Mouse (Mus musculus) c-Kit-positive CD71-positive TER-119-positive erythroid progenitor cells, embryonic 14.5 days (primary cell): ENCODE measurements around the gene Edn2.

ENCODE experiments used
- DNase-seq: peaks from one replicate; pipeline ENCODE4 v3.0.0-alpha.2; 2013; ENCODE audit warnings: low spot score

Gene Edn2

DNA sequence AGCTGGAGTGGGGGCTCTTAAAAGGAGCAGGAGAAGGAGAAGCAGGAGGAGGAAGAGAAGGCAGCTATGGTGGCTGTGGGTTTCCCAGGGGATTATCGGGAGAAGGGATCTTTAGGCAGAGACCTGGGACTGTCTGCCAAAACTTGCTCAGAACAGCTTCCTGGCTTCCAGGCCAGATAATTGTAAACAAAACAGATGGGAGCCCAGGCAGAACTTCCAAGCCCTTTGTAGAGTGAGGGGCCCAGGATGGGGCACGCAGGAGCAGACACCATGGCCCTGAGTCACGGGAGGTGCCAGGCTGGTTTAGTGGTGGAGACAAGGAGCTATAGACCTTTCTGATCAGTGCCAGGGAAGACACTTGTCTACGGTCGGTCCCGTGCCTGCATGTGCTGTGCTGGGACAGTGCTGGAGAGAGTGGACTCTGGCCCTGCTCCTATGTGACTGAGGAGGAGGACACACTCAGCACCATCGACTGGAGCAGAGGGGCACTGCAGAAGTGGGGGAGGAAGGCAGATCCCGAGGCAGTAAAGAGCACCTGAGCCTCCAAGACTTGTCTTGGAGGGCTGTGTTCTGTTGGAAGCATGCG, 43.4 kb downstream of the Edn2 start:
- no peak for DNase-seq

DNA sequence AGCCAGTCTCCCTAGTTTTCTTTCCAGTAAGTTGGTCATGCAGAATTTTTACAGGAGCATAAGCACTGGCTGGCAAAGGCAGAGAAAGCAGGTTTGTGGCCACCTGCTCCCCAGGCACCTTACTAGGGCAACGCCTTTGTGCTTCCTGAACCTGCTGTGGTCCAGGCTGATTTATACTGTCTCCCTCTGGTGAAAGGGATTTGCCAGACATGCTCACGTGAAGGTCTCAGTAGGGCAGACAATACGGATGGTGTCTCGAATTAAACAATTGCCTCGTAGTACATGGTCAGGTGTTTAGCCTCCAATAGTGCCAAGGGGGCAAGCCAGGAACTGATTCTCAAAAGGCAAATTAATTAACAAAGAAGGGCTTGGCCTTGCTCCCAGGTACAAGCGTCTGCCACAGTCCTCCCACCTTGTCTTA, 45.5 kb downstream of the Edn2 start:
- DNase-seq: no peak

DNA sequence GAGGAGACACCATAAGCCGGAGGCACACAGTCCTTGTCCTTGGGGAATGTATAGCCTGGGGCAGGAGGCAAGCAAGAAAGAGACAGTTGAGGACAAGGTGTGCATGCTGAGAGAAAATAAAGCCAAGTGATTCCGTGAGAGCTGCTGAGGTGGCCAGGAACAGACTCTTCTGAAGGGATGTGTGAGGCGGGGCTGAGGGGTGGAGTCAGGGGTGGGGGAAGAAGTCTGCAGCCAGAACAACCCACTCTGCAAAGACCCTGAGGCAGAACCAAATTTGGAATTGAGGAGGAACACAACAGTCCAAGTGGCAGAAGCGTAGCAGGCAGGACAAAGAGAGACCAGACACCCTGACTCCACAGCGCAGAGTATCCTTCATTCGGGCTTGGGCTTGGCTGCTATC, 51.1 kb downstream of the Edn2 start:
- DNase-seq: no peak

DNA sequence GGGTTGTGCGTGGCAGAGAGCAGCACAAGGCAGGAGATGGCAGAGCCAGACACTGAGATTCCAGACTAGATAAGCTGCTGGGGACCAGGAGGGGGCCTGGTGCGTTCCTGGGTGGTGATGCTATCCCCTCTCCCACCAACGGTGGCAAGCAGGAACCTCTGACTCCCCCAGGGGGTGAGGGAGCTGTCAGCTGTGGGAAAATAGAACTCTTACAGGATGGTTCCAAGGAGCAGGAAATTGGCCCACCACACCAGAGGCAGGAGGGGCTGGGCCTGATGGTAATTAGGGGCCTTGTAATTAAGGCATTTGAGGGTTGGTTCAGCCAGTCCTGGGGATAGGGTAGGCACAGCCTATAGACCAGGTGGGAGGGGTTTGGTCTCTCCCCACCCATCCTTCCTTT, 51.8 kb downstream of the Edn2 start:
- DNase-seq: no peak

DNA sequence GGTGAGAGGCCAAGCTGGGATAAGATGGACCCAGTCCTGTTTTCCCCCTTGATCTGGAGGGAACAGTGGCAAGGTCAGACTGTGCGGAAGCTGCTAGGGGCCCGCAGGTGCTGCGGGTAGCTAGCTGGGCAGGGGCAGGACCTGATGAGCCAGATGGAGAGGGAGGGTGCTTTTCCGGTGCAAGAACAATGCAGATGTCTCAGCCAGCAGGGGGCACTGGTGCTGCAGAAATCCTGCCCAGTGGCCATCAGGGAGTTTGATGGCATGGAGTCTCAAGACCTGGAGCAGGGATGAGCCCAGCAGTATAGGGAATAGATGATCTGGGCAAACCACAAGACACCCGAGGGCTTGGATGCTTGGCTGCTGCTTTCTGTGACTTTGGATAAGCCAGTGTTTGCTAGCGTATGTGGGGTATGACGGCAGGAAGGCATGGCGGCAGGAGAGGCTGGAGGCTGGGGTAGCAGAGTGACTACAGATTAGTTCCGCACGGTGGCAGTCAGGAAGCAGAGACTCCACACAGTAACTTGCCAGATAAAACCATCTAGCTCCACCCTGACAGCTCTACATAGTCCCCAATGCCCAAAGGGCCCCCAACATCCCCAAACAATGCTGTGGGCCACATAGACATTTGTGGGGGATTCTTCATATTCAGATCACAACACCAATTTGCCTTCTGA, 55.0 kb downstream of the Edn2 start:
- no peak for DNase-seq

DNA sequence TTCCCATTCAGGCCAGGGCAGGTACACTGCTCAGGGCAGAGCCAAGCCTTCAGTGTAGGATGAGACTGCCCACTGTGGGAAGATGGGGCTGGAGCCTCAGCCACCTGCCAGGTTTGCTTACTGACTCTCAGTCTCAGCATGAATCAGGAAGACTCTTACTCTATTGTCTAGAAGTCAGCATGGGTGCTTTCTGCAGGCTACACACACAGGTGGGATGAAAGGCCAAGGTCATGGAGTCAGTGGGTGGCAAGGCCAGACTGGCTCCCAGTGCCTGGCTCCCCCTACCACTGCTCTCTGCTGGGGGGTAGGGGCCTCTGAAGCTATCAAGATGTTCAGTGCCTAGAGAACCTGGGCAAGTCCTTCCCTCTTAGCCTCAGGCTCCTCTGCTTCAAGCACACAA, 55.9 kb downstream of the Edn2 start:
- DNase-seq: no peak
